Mouse (Mus musculus) thymus, postnatal 36 days (tissue): Measurements from ENCODE around the gene Olfr320.
A peak's percentile ranks its signal among the peaks of the same experiment; 100 is the strongest.
"Not testable (repeated sequence)": the region's sequence is repeated elsewhere in the genome, so short reads cannot be mapped to it uniquely, and the experiment has no call there.

ENCODE experiments used
- DNase-seq, 2 experiments: peaks; one replicate each; pipeline ENCODE4 v3.0.0; 2022; ENCODE audit warnings: mixed read lengths in 2 of 2

Gene Olfr320

DNA sequence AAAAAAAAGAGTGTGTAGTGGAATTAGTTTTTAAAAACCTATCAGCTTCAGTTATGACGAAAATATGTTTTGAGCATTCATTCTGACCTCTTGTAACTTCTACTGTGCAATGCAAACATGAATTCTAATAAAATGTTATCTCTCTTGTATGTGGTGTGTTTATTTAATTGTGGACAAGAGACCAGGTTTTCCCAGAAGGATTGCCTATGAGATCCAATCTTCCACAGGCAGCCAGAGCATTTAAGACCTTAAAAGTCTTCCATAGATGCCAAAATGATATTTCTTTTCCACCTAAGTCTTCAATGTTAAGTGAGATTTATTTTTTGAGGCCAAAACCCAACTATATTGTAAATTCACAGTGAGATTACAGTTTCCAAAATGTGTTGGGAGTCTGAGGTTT, at the start of gene Olfr320:
Olfr320 (plus strand) TSS at position 301 of the 400 bp plus-strand sequence.
- no peak for DNase-seq

DNA sequence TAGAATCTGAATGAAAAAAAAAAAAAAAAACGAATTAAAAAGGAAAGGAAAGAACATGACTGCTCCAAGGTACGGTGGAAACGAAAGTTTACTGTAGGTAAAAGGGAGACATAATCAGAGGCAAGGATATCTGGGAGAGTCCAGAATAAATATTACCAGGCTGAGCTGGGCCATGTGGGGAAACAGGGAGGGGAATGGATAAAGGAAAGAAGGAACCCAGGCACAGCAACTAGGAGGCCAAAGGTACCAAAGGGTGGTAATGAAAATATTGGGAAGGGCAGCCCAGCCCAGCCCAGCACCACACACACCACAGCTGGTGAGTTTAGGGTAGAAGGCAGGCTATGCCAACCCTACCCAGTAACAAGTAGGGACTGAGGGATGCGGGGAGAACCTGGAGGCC, 46.0 kb upstream of the Olfr320 start:
- no peak for DNase-seq

DNA sequence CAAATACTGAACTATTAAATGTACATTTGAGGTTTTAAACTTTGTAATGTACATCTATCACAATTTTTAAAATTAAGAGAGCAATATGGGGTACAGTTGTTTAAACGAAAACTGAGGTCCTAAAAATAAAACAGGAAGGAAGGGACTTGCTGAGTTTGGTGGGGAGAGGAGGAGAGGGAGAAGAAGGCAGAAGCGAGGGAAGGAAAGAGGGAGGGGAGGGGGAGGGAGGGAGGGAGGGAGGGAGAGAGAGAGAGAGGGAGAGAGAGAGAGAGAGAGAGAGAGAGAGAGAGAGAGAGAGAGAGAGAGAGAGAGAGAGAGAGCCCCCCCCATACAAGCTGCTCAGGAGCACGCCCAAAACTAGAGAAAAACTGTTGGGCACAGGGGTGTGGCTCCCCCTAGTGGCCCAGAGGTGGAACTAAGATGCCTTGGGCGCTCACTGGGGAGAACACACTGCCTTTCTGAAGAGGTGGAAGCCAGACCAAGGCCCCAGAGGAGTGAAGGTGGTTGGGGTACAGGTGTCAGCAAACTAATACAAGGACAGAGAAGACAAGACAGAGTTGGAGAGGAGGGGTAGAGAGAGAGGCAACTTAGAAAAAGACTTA, 44.4 kb upstream of the Olfr320 start:
- peak; percentile 51 to 54 for DNase-seq

DNA sequence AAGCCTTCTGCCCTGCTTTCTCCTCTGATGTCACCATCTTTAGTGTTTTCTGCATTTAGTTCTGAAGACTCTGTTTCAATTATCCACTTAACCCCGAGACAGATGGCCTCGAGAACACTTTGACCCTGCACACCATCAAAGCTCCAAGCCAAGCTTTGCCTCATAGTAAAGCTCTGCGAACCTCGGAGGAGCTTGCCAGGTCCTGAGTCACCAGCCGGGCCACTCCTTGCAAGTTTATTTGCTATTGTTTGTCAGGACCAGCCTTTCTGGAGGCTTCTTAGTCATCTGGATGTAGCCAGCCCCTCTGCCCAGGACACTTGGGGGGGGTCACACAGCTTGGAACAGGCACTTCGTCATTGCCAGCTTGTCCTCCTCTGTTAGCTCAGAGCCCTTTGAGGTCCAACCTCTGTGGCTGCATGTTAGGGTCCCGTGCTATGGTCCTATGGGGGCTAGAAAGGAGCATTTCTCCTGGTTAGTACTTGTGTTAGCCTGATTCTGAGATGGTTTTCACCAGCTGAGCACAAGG, 42.7 kb upstream of the Olfr320 start:
- DNase-seq = no peak

DNA sequence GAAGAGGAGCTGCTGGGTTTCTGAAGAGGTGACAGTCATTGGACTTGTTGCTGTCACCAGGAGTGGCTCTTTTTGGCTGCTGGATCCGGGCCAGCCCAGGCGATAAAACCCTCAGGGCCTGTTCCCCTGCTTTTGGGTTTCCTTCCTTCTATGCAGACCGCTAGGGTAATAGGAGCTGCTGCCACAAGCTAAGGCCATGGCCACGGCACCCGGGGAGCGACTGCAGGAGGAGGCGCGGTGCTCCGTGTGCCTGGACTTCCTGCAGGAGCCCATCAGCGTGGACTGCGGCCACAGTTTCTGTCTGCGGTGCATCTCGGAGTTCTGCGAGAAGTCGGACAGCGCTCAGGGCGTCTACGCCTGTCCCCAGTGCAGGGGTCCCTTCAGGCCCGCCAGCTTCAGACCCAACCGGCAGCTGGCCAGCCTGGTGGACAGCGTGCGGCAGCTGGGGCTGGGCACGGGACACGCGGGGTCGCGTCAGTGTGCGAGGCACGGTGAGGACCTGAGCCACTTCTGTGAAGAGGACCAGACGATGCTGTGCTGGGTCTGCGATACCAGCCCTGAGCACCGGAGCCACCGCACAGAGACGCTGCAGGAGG, 40.5 kb upstream of the Olfr320 start, which contains the start of gene Trim58:
Trim58 (plus strand) TSS at position 194 of the 596 bp plus-strand sequence.
- no peak for DNase-seq

DNA sequence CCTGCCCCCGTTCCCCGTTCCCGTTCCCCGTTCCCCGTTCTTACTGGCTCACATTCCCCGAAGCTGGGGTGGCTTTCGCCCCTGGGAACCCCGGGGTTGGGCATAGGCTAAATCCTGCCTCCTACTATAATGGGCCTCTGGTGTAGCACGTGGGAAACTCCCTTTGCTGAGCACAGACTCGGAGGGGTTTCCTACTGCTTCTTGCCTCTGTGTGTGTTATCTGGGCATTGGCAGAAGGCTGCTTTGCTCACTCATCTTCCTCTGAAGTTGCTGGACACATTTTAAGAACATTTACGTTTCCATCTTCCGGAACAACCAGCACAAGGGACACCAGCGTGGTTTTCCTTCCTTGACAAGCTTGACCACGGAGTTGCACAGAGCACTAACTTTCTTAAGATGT, 39.8 kb upstream of the Olfr320 start:
- no peak for DNase-seq

DNA sequence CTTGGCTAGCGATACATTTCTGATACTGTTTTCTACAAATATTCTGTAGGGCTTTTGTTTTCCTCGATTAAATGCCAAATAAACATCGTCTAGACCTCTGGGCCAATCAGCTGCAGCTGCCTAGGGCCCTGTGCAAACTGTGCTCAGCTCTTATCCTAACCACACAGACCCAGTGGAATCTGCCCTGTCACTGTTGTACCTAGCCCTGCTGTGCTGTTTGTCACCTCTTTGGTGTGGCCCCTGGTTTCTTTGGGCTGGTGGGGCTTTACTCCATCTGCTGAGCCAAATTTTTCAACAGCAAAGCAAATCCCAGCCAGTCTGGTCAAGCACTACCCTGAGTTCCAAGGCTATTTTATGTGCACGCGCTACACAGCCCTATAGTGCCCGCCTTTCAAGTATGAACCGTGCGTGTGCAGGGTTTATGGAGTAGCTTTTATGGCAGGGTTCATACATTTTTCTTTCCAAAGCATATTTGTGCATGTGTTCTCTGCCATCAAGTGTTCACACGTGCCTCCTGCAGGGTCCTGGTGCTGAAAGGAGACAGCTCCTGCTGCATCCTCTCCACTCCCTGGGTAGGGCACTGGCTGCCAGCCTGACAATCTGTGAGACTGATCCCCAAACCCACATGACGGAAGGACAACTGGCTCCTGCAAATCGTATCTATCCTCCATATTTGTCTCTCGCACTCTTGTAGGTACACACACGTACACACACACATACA, 39.1 kb upstream of the Olfr320 start:
- DNase-seq = no peak

DNA sequence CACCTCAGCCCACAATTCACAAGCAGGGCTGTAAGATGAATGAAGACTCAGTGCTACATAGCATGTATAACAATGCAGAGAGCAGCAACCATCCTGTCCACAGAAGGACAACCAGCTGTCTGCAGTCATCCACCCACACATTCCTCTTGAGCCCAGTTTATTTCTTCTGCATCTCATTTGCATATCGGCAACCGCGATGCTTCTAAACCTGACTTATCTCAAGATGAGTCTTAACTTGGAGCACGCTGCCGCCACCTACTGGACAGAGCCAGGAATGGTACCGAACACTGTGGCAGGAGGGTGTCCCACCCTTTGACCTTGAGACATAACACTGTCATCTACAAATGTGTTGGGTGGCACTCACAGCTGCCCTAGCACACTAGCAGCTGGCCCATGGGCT, 37.5 kb upstream of the Olfr320 start:
- peak; percentile 58 to 61 for DNase-seq

DNA sequence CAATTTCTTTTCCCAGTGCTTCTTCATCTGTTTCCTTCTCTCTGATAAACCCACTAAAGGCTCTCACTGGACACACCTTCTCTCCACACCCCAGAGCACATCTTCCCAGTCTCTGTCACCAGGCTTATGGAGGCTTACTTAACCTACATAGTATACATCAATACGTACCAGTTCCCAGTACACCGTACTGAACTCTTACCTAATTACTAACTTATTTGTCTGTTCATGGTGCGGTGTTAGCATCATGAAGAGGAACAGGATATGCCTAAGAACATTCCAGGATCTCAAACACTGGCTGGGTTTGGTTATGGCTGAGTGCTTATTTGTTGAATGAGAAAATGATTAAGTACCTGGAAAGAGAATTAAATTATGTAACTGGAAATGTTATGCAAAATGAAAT, 25.7 kb upstream of the Olfr320 start:
- no peak for DNase-seq

DNA sequence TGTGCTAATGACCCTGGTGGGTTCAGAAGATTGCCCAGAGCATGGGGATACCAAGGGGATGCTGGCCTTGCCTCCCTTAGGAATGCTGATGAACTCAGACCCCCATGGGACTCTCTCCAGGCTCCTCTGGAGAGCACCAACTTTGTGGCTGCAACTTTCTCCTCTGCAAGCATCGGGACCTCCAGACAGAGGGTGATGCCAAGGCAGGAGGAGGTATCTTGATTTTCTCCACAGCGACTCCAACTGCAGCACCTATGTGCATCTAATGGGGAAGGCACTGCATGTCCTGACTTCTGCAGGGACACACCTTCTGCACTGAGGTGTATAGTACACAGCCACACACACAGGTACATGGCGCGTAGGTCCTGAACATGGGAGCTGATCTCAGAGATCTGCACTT, 22.3 kb upstream of the Olfr320 start, which contains the start of gene Olfr322:
Olfr322 (plus strand) TSS at position 187 of the 400 bp plus-strand sequence.
- no peak for DNase-seq

DNA sequence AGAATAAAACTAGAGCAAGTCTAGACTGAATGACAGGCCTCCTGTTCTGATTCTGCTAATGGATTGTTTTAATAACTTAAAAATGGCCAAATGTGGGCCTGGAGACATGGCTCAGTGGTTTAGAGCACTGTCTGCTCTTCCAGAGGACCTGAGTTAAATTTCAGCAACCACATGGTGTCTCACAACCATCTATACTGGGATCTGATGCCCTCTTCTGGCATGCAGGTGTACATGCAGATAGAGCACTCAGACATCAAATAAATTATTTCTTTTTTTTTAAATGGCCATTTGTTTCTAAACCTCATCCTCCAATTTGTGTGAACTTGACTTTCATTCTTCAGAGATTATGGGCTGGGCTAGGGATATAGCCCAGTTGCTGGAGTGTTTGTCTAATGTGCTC, 11.6 kb upstream of the Olfr320 start:
- no peak for DNase-seq

DNA sequence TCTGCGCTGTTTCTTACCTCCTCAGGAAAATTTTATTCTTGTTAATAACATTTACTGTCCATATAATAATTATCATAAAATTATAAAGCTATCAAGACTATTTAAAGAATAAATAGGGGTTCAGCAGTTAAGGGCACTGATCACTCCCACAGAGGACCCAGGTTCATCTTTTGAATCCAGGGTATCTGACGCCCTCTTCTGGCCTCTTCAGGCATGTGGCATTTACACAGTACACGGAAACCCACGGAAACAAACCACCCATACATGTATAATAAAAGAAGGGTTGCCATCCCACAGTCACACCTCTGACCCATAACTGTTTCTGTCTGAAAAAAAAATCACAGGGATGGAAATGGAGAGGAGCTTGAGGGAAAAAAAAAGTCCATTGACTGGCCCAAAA, 9.1 kb upstream of the Olfr320 start:
- no peak for DNase-seq

DNA sequence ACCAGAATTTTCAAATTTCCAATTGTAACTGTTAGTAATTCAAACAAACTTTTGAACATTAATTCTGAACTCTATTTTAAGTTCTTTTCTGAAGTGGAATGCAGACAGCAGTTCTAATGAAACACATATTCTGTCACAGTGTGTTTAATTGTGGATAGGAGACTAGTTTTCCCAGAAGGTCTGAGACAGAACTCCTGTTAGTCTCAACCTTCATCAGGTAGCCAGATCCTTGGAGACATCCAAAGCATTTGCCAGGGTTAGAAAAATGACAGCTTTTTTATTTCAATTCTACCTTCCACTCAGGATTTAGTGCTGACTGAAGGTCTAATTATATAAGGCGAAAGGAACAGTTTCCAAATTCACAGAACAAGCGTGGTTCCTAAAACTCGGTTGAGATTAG, 18.0 kb downstream of the Olfr320 start, which contains the start of gene Olfr319:
Olfr319 (plus strand) TSS at position 301 of the 400 bp plus-strand sequence.
- DNase-seq = no peak

DNA sequence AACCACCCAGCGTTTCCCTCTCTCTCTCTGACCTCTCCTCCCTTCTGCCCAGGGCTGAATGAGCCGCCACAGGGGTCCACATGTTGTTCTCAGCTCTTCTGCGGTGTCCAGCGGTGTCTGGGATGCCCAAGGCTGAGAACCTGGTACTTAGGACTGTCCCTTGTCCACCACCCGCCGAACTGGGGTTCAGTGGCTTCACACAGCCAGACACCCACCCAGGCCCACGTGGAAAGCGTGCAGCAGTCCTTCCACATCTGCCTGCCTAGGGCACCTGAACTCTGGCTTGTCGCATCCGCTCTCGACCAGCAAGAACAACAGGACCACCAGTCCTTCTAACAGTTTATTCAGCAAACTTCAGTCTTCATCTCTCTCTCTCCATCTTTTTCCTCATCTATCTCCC, 28.2 kb downstream of the Olfr320 start:
- no peak for DNase-seq

DNA sequence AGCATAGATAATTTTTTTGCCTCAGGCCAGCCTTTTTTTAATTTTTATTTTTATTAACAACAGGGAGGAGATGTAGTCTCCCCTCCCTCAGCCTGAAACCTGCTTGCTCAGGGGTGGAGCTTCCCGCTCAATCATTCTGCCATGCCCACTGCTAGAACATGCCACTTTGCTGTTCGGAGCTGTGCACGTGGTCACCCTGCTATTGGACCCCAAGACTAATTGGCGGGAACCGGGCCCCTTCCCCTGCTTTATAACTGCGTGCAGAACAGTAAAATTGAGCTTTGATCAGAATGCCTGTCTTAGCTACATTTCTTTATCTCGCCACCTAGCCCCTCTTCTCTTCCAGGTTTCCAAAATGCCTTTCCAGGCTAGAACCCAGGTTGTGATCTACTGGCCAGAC, 36.8 kb downstream of the Olfr320 start:
- not testable (repeated sequence) for DNase-seq

DNA sequence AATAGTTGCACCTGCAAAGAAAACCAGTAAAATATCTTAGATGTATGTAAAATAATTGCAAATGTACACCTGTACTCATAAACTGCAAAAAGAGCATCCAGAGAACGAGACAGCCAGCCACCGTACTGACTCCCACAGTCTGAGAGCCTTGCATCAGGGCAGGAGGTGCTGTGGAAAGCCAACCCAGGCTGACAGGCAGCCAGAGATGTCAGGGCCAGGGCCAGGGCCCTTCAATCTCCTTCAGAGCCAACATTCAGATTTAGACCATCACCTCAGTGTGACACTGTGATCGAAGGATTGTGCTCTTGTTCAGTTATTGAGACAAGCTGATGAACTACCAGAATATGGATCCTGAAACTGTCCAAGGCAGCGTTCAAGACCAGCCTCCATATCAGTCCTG, 38.8 kb downstream of the Olfr320 start:
- no peak for DNase-seq

DNA sequence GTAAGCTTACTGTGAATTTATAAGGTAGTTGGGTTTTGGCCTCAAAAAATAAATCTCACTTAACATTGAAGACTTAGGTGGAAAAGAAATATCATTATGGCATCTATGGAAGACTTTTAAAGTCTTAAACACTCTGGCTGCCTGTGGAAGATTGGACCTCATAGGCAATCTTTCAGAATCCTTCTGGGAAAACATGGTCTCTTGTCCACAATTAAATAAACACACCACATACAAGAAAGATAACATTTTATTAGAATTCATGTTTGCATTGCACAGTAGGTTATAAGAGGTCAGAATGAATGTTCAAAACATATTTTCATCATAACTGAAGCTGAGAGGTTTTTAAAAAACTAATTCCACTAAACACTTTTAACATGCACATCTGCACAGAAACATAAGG, 43.0 kb downstream of the Olfr320 start, which contains the start of gene Olfr318:
Olfr318 (minus strand) TSS at position 101 of the 400 bp plus-strand sequence.
- no peak for DNase-seq

DNA sequence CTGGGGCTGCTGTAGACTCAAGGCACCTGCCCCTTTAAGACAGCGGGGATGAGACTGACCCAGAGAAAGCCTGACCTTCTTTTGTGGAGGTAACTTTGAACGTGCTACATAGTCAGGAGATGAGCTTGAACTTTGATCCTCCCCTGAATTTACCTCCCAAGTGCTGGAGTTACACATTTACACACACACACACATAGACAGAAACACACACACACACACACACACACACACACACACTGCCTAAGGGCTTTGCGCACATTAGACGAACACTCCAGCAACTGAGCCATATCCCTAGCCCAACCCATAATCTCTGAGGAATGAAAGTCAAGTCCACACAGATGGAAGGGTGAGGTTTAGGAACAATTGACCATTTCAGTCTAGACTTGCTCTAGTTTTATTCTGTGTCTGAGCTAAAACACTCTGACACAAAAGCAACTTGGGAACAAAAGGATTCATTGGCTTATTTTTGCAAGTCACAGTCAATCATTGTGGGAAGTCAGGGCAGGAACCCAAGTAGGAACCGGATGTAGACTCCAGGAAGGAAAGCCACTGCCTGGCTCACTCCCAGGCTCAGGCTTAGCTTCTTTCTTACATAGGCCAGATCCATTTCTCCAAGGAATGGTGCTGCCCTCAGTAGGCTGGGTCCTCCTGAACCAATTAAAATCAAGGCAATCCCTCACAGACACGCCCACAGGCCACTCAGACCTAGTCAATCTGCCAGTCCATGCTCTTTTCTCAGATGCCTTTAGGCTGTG, 47.2 kb downstream of the Olfr320 start:
- not testable (repeated sequence) for DNase-seq

DNA sequence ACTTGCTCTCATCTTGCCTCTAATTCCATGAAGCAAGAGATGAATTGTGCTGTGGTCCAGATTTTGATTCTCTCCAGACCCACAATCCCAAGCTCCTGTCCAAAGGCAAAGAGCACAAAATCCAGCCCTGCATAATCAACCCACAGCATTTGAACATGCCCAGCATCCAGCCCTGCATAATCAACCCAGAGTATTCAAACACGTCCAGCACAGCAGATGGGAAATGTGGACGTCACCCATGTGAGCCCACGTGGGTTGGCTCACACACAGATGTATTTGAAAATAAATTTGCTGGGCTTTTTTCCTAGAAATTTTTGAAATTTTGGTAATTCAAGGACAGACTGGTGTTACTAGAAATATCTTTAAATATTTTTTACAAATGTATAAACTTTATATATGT, 52.5 kb downstream of the Olfr320 start:
- DNase-seq = no peak
